Mouse (Mus musculus): ENCODE measurements at regions not wholly inside any gene's neighbourhood (a gene's known extent, or its start where the extent isn't known, plus 50 kb on each side); places are given as distances from the start of the nearest gene placed in this dataset.

DNA sequence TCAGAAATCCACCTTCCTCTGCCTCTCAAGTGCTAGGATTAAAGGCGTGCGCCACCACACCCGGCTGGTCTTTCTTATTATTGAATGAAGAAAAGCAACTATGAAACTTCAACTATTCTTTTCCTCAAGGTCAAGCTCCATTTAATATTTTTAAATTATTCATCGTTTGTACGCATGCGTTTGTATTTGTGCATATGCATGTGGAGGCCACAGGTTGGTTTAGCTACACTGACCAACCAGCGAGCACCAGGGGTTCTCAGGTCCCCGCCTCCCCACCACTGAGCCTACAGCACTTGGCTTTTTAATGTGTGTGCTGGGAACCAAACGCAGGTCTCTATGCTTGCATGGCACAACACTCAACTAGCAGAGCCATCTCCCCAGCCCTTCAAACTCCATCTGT, 51.0 kb upstream of the Tmem252 start:
- no peak for DNase-seq (ENCODE audit: low spot score in 2 of 2)

DNA sequence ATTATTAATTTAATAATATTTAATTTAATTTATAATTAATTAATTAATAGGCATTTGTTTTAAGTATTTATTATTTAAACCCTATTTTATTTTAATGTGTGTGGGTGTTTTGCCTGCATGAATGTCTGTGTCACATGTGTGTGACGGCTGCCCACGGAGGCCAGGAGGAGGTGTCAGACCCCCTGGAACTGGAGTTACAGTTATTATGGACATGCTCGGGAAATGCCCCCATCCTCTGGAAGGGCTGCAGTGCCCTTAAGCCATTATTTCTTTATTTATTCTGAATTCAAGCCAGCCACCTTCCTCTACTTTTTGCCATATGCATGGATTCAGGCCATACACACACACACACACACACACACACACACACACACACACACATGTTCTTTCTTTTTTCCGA, 51.5 kb upstream of the Tmem252 start:
- DNase-seq (ENCODE audit: low spot score in 2 of 2), result no peak

DNA sequence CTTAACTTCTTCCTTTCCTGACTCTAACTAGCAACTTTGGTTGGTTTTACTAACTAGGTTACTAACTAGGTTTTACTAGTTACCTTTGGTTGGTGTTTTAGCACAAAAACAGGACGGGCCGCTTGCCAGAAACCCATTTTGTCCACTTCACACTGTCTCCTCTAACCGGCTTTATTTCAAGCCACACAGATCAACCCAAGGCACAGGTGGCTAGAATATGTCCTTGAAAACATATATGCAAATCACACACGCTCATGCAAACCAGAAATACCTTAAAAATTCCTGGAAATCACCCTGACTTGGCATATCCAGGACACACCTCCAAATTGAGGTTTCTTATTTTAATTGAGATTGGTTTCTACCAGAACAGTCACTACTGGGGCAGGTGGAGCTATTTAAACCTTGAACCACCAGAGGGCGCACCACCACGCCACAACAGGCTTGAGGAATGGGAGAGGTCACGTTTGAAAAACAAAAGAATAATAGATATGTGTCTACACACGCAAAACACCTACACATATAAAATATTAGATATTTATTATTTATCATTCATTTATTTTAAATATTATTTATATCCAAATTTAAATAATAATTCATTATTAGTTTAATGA, 52.1 kb upstream of the Tmem252 start:
- peak in 1 of 2 experiments; percentile 55 for DNase-seq (ENCODE audit: low spot score in 2 of 2)

DNA sequence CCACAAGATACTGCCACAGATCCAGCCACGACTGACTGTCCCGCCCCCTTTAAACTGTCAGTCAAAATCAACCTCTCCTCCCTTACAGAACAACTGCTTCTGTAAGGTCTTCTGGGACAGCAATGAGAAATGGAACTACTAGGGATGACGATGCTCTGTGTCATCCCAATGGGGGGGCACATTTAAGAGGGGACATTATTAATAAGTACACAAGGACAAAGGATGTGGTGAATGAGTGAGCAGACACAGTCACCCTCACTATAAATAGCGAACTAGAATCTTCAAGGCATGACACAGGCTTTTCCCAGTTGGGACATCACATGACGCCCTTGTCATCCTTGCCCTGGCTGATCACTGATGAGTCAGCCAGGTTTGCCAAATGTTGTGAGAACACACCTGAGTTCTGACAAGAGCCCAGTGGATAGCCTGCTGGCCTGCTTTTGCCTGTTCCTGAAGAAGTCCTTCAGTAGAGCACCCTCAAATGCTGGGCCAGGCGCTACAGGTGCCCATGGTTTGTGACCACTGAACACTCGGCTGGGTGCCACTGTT, 58.0 kb upstream of the Tmem252 start:
- no peak for DNase-seq (ENCODE audit: low spot score in 2 of 2)

GRCm38 (mm10) chr19:24607884-24608283, 52.2 kb upstream of the Pip5k1b start:
- DNase-seq (ENCODE audit: low spot score in 2 of 2), result no peak

DNA sequence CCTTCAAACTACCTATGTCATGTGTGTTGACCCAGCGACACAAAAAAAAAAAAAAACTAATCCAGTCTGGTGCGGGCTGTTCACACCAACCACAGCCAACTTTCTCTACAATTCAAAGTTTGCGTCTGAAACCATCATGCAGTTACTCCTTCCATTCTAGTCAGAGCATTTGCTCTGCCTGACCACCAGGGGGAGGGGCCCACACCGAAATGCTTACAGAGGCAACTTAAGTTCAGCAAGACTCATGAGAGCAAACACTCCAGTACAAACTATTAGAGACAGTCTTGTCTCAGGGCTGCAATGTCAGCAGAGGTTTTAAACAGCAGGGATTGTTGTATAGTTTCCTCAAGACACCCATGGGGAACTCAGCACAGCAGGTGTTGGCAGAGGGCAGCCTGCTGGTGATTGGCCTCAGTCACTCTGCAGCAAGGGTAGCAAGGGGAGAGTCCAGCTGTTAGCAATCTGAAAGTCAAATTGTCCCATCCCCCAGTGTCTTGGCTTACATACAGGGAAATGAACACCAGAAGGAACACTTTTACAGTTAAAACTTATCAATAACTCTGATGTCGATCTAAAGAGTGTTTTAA, 50.8 kb upstream of the Pip5k1b start:
- no peak for DNase-seq (ENCODE audit: low spot score in 2 of 2)

All from layer of hippocampus, adult 8-10 months (tissue).